Mouse (Mus musculus) kidney, postnatal 0 days (tissue): ENCODE results near the gene Tbpl1. TPM values are rescaled to one million over a fixed set of nuclear protein-coding genes. Genes with fewer than 3 reads are reported as not detected.

Experiments
- ATAC-seq: fragments of 200-750 bp; cut with Nextera tagmentation; replicated peaks from 2 replicates; pipeline ENCODE4 v1.8.0; 2017; ENCODE audit warnings: low read depth, moderate number of reproducible peaks, moderate TSS enrichment, moderate library complexity; ENCODE audit not compliant: low FRiP score
- DNase-seq: peaks from one replicate; pipeline ENCODE4 v3.0.0-alpha.2; 2016; ENCODE audit warnings: low spot score
- H3K27ac ChIP-seq: fragments of 300-500 bp; sonication (generic); 2 replicates; pipeline ENCODE4 v1.5.1; 2014; ENCODE audit warnings: mild to moderate bottlenecking
- H3K27me3 ChIP-seq: fragments of 300-500 bp; sonication (generic); 2 replicates; pipeline ENCODE4 v1.6.1; 2014; ENCODE audit warnings: low read length, mixed read lengths; ENCODE audit not compliant: insufficient read depth
- H3K36me3 ChIP-seq: fragments of 300-500 bp; sonication (generic); 2 replicates; pipeline ENCODE4 v1.6.1; 2014; ENCODE audit warnings: low read length, mixed read lengths; ENCODE audit not compliant: insufficient read depth
- H3K4me1 ChIP-seq: fragments of 300-500 bp; sonication (generic); replicated peaks from 2 replicates; pipeline ENCODE4 v1.6.1; 2014; ENCODE audit warnings: antibody characterized with exemption, low read length, mixed read lengths; ENCODE audit not compliant: insufficient read depth
- H3K4me2 ChIP-seq: fragments of 300-500 bp; sonication (generic); 2 replicates; pipeline ENCODE4 v1.6.1; 2014; ENCODE audit warnings: mild to moderate bottlenecking, low read length, moderate library complexity, mixed read lengths
- H3K4me3 ChIP-seq: fragments of 300-500 bp; sonication (generic); replicated peaks from 2 replicates; pipeline ENCODE4 v1.5.1; 2014; ENCODE audit warnings: low read depth, low read length
- H3K9ac ChIP-seq: fragments of 300-500 bp; sonication (generic); 2 replicates; pipeline ENCODE4 v1.6.1; 2014; ENCODE audit warnings: low read depth, low read length
- H3K9me3 ChIP-seq: fragments of 300-500 bp; sonication (generic); replicated peaks from 2 replicates; pipeline ENCODE4 v1.6.1; 2016; ENCODE audit warnings: low read length, inconsistent platforms, mixed read lengths
- CTCF ChIP-seq: IDR thresholded peaks from 2 replicates; pipeline ENCODE4 v1.5.1; 2016; ENCODE audit warnings: antibody characterized with exemption, low read depth, mild to moderate bottlenecking, moderate library complexity
- WGBS: fragments of 180-500 bp; shearing (Covaris S2); extraction: QIAGEN DNeasy Blood & Tissue Kit; methylation state at CpG from one replicate; pipeline ENCODE4 v1.1.7; 2014; 5-methylcytosine and 5-hydroxymethylcytosine counted together
- polyA plus RNA-seq: library from polyadenylated mRNA; unstranded; fragments of >200 nt; fragmentation: Nextera tagmentation; extraction: Ambion mirVana; gene quantifications from 2 replicates; pipeline ENCODE4 v1.2.1, GENCODE M21; 2015

The Tbpl1 gene
- polyA plus RNA-seq, 1 experiment from 2014 or later, result 58.3 TPM

GRCm38 (mm10) chr10:22754240-22754639, 22.5 kb upstream of the Tbpl1 start:
- WGBS, result 100% methylated on average over 1 of the region's 1 CpGs
- Histone ChIP-seq H3K4me1 (no peaks in the 10 kb centered on the region), H3K27ac (no peak overlapping the region), H3K36me3 (no peaks in the 10 kb centered on the region), H3K9me3 (no peaks in the 10 kb centered on the region), H3K4me3 (no peak overlapping the region), H3K27me3 (no peaks in the 10 kb centered on the region), H3K9ac (no peak overlapping the region), H3K4me2 (no peak overlapping the region)
- DNase-seq, result no peak
- no peak for TF ChIP-seq CTCF
- no peak for ATAC-seq

GRCm38 (mm10) chr10:22751175-22751682, 19.5 kb upstream of the Tbpl1 start:
- no peak for TF ChIP-seq CTCF
- 64% methylated on average over 5 of the region's 5 CpGs for WGBS
- Histone ChIP-seq H3K4me3 (no peak overlapping the region), H3K36me3 (no peaks in the 10 kb centered on the region), H3K9ac (no peak overlapping the region), H3K4me1 (no peaks in the 10 kb centered on the region), H3K27ac (no peak overlapping the region), H3K9me3 (no peaks in the 10 kb centered on the region), H3K4me2 (peak overlapping the region; percentile 4; the same call in 1 of the 2 replicates), H3K27me3 (no peaks in the 10 kb centered on the region)
- no peak for ATAC-seq
- no peak for DNase-seq

GRCm38 (mm10) chr10:22746334-22747322, 14.9 kb upstream of the Tbpl1 start:
- ATAC-seq (no peak), DNase-seq (no peak)
- no peak overlapping the region for H3K9ac ChIP-seq
- no peaks in the 10 kb centered on the region for H3K27me3 ChIP-seq
- no peak for TF ChIP-seq CTCF
- H3K36me3 ChIP-seq, result no peaks in the 10 kb centered on the region
- H3K4me1 ChIP-seq, result no peaks in the 10 kb centered on the region
- no peak overlapping the region for H3K4me3 ChIP-seq
- H3K9me3 ChIP-seq, result no peaks in the 10 kb centered on the region
- WGBS, result 59% methylated on average over 13 of the region's 13 CpGs
- H3K27ac ChIP-seq, result no peak overlapping the region
- H3K4me2 ChIP-seq, result no peak overlapping the region

- DNase-seq (no peak), ATAC-seq (no peak)
- H3K4me2 ChIP-seq, result no peak overlapping the region
- H3K4me1 ChIP-seq, result no peaks in the 10 kb centered on the region
- no peak overlapping the region for H3K27ac ChIP-seq
- H3K36me3 ChIP-seq, result no peaks in the 10 kb centered on the region
- no peaks in the 10 kb centered on the region for H3K9me3 ChIP-seq
- no peak for TF ChIP-seq CTCF
- no peak overlapping the region for H3K9ac ChIP-seq
- H3K4me3 ChIP-seq, result no peak overlapping the region
- no peaks in the 10 kb centered on the region for H3K27me3 ChIP-seq
- WGBS, result 66% methylated on average over 7 of the region's 7 CpGs
Measured at GRCm38 (mm10) chr10:22745922-22746321, 14.2 kb upstream of the Tbpl1 start.

GRCm38 (mm10) chr10:22732181-22732580, 443 bp upstream of the Tbpl1 start:
- Histone ChIP-seq H3K36me3 (no peaks in the 10 kb centered on the region), H3K4me3 (peak overlapping the region; percentile 90), H3K4me2 (peak overlapping the region; percentile 92), H3K9ac (0 out of 2 replicates have a peak overlapping the region, but pooled peaks have one; percentile 93), H3K4me1 (peaks cover 17% of the 10 kb centered on the region; the same call in 1 of the 2 replicates), H3K9me3 (no peaks in the 10 kb centered on the region), H3K27me3 (no peaks in the 10 kb centered on the region), H3K27ac (peak overlapping the region; percentile 96)
- DNase-seq (no peak), ATAC-seq (no peak)
- WGBS, result 54% methylated on average over 10 of the region's 10 CpGs
- no peak for TF ChIP-seq CTCF

GRCm38 (mm10) chr10:22730992-22731271, 806 bp downstream of the Tbpl1 start:
- Histone ChIP-seq H3K4me2 (peak overlapping the region; percentile 92), H3K9me3 (no peaks in the 10 kb centered on the region), H3K9ac (peak overlapping the region; percentile 93), H3K4me3 (peak overlapping the region; percentile 90), H3K4me1 (peaks cover 17% of the 10 kb centered on the region; the same call in 1 of the 2 replicates), H3K27ac (peak overlapping the region; percentile 96), H3K36me3 (no peaks in the 10 kb centered on the region), H3K27me3 (no peaks in the 10 kb centered on the region)
- 1% methylated on average over 33 of the region's 33 CpGs for WGBS
- ATAC-seq, result no peak; the same call in none of the 2 replicates
- no peak for TF ChIP-seq CTCF
- no peak for DNase-seq
